Comparison of ENCODE assay signal across 8 mouse cellular contexts in the genomic region with DNA sequence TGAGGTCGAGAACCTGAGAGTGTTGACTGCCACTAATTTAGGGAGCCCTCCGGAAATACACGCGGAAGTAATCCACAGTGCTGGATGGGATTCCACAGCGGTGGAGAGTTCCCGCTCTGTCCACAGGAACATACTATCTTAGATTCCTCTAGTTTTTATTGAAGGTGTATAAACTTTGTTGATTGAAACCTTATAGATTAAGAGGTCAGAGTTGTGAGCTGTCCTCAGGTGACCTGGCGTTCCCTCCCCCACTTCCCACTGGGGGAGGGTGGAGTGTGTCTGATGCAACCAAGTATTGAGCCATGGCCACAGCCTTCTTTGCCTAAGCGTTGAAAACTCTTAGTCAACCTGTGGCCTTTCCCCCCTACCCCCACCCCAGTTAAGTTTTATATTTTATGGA. TPM values are rescaled to one million over a fixed set of nuclear protein-coding genes. Genes with fewer than 3 reads are reported as not detected.
DNase-seq lines count a peak whose midpoint lies in the region; ATAC-seq and TF ChIP-seq lines count a peak whose summit lies in the region.

No protein-coding gene starts in this region.

- no peak for TF ChIP-seq CTCF in MEL (IDR thresholded peaks at IDR 0.05 in 2 of 3, conservative IDR thresholded peaks at IDR 0.05 in 1 of 3; ENCODE audit: control insufficient read depth in 1 of 3, insufficient read depth in 1 of 3, low read depth in 2 of 3, low read length in 3 of 3, poor library complexity in 1 of 3, severe bottlenecking in 1 of 3)

- peak; percentile 39 to 82 for TF ChIP-seq EP300 in MEL (IDR thresholded peaks at IDR 0.05; ENCODE audit: low read depth in 1 of 2, low read length in 2 of 2)

- ATAC-seq in erythroid progenitor cell, adult 5-6 weeks (replicated peaks; ENCODE audit: low FRiP score, poor library complexity, severe bottlenecking), result 0 out of 2 replicates have a peak, but pooled peaks have one; percentile 50
- no peak for ATAC-seq in midbrain, embryonic 16.5 days
- ATAC-seq in cerebellum, adult (ENCODE audit: insufficient number of reproducible peaks, low FRiP score, low TSS enrichment), result no peak

- H3K27me3 ChIP-seq in MEL (ENCODE audit: control insufficient read depth in 1 of 2, insufficient read depth in 2 of 2, low read length in 2 of 2), result no peaks in the 10 kb centered on the region
- no peaks in the 10 kb centered on the region for H3K27me3 ChIP-seq in midbrain, embryonic 16.5 days (ENCODE audit: control insufficient read depth, insufficient read depth, low read depth, low read length)

- peaks cover 11 to 25% of the 10 kb centered on the region in 2 experiments for H3K4me1 ChIP-seq in MEL (ENCODE audit: control insufficient read depth in 1 of 2, insufficient read depth in 2 of 2, low read length in 2 of 2)
- H3K4me1 ChIP-seq in midbrain, embryonic 16.5 days (ENCODE audit: control insufficient read depth, insufficient read depth, low read length), result peaks cover 43% of the 10 kb centered on the region

- no peaks in the 10 kb centered on the region for H3K9me3 ChIP-seq in MEL (replicated peaks; ENCODE audit: insufficient read depth, low read length)
- no peaks in the 10 kb centered on the region for H3K9me3 ChIP-seq in midbrain, embryonic 16.5 days (replicated peaks; ENCODE audit: control insufficient read depth, low read length, poor library complexity, severe bottlenecking)

- H3K27ac ChIP-seq in MEL (ENCODE audit: control insufficient read depth, low read depth, low read length), result peak overlapping the region; percentile 74
- H3K27ac ChIP-seq in midbrain, embryonic 16.5 days (ENCODE audit: low read length), result no peak overlapping the region

- peak in 1 of 2 experiments; percentile 30; a peak in 1 of 4 replicates for TF ChIP-seq POLR2A in MEL (IDR thresholded peaks at IDR 0.05; ENCODE audit: control insufficient read depth in 1 of 2, insufficient read depth in 1 of 2, low read depth in 1 of 2, low read length in 2 of 2, poor library complexity in 1 of 2)

- peak overlapping the region; percentile 90 for H3K4me2 ChIP-seq in midbrain, embryonic 16.5 days (ENCODE audit: low read length)

- TF ChIP-seq RAD21 in MEL (IDR thresholded peaks at IDR 0.05; ENCODE audit: low read depth, low read length), result no peak

- peak overlapping the region; percentile 75 to 92 for H3K4me3 ChIP-seq in MEL (ENCODE audit: control insufficient read depth in 1 of 2, insufficient read depth in 1 of 2, low read depth in 2 of 2, low read length in 2 of 2)
- H3K4me3 ChIP-seq in midbrain, embryonic 16.5 days (ENCODE audit: low read depth, low read length), result no peak overlapping the region

- H3K79me2 ChIP-seq in MEL (ENCODE audit: control insufficient read depth, insufficient read depth, low read length, poor library complexity), result peaks cover 8% of the 10 kb centered on the region

- H3K9ac ChIP-seq in MEL (ENCODE audit: control insufficient read depth, low read depth, low read length, poor library complexity, severe bottlenecking), result peak overlapping the region; percentile 94
- no peak overlapping the region for H3K9ac ChIP-seq in midbrain, embryonic 16.5 days (ENCODE audit: low read depth, low read length)

- WGBS in midbrain, embryonic 16.5 days, result 79% methylated on average over 8 of the region's 8 CpGs

- peaks cover 0 to 20% of the 10 kb centered on the region in 2 experiments; a peak in 2 of 4 replicates for H3K36me3 ChIP-seq in MEL (ENCODE audit: control insufficient read depth in 1 of 2, insufficient read depth in 2 of 2, low read length in 2 of 2)
- H3K36me3 ChIP-seq in midbrain, embryonic 16.5 days (ENCODE audit: control insufficient read depth, insufficient read depth, low read length), result no peaks in the 10 kb centered on the region

- DNase-seq in MEL (ENCODE audit: low read depth, low spot score), result peak; percentile 61
- DNase-seq in kidney, postnatal 36 days, result peak; percentile 55 to 70
- no peak for DNase-seq in layer of hippocampus, adult 8-10 months (ENCODE audit: low spot score in 2 of 2)
- no peak for DNase-seq in layer of hippocampus, adult 9-11 months
- no peak for DNase-seq in cerebellum, postnatal 10 days

TF ChIP-seq in MEL, 35 proteins besides CTCF, POLR2A, EP300 and RAD21:
- TF ChIP-seq TCF12 (IDR thresholded peaks at IDR 0.05; ENCODE audit: low read depth, low read length) (peak; percentile 56), GATA1 (IDR thresholded peaks at IDR 0.05; ENCODE audit: low read depth, low read length) (no peak), KAT2A (conservative IDR thresholded peaks at IDR 0.05; ENCODE audit: low read depth, low read length) (0 out of 2 replicates have a peak, but pooled peaks have one; percentile 44), TBP (IDR thresholded peaks at IDR 0.05; ENCODE audit: low read depth, low read length) (peak; percentile 56; the same call in 1 of the 2 replicates), MAFK (IDR thresholded peaks at IDR 0.05; ENCODE audit: borderline replicate concordance, low read depth, low read length) (no peak), ZMIZ1 (IDR thresholded peaks at IDR 0.05; ENCODE audit: low read depth, low read length) (peak; percentile 42; the same call in 1 of the 2 replicates), NELFE (IDR thresholded peaks at IDR 0.05; ENCODE audit: low read depth, low read length) (peak; percentile 41; the same call in 1 of the 2 replicates), ZKSCAN1 (IDR thresholded peaks at IDR 0.05; ENCODE audit: low read depth, low read length) (no peak), RCOR1 (IDR thresholded peaks at IDR 0.05; ENCODE audit: low read depth, low read length) (peak; percentile 16; the same call in 1 of the 2 replicates), HCFC1 (IDR thresholded peaks at IDR 0.05; ENCODE audit: low read depth, low read length) (peak; percentile 53), ETS1 (IDR thresholded peaks at IDR 0.05; ENCODE audit: low read depth, low read length) (peak; percentile 79), SIN3A (IDR thresholded peaks at IDR 0.05; ENCODE audit: low read length) (peak; percentile 84), CHD2 (IDR thresholded peaks at IDR 0.05; ENCODE audit: low read length) (peak; percentile 81), JUND (IDR thresholded peaks at IDR 0.05; ENCODE audit: low read depth, low read length) (no peak), GABPA (IDR thresholded peaks at IDR 0.05; ENCODE audit: low read depth, low read length) (no peak), TAL1 (IDR thresholded peaks at IDR 0.05; ENCODE audit: low read length) (no peak), UBTF (IDR thresholded peaks at IDR 0.05; ENCODE audit: borderline replicate concordance, insufficient read depth, low read depth, low read length) (no peak), USF2 (IDR thresholded peaks at IDR 0.05; ENCODE audit: borderline replicate concordance in 1 of 2, insufficient read depth in 1 of 2, low read depth in 1 of 2, low read length in 2 of 2) (no peak), BHLHE40 (IDR thresholded peaks at IDR 0.05; ENCODE audit: borderline replicate concordance, low read depth, low read length) (peak; percentile 55; the same call in 1 of the 2 replicates), ZNF384 (IDR thresholded peaks at IDR 0.05; ENCODE audit: low read depth, low read length) (no peak), MAX (IDR thresholded peaks at IDR 0.05; ENCODE audit: low read length) (no peak), CHD1 (IDR thresholded peaks at IDR 0.05; ENCODE audit: low read depth, low read length) (0 out of 2 replicates have a peak, but pooled peaks have one; percentile 54), ELF1 (IDR thresholded peaks at IDR 0.05; ENCODE audit: low read depth, low read length) (0 out of 2 replicates have a peak, but pooled peaks have one; percentile 35), MAZ (IDR thresholded peaks at IDR 0.05; ENCODE audit: low read depth, low read length) (no peak), E2F4 (IDR thresholded peaks at IDR 0.05; ENCODE audit: borderline replicate concordance, low read depth, low read length) (no peak), ZC3H11A (IDR thresholded peaks at IDR 0.05; ENCODE audit: low read depth, low read length) (no peak), MYC (IDR thresholded peaks at IDR 0.05; ENCODE audit: low read depth, low read length) (0 out of 2 replicates have a peak, but pooled peaks have one; percentile 47), SMC3 (IDR thresholded peaks at IDR 0.05; ENCODE audit: low read depth, low read length) (no peak), MYB (IDR thresholded peaks at IDR 0.05; ENCODE audit: low read depth, low read length) (no peak)

RNA-seq across cellular contexts. Expression of a gene that starts 2.1 kb away (rescaled TPM):
- 11.4 and 13.3 TPM in 2 replicates for total RNA-seq in MEL (2012; rRNA removed)
- 100 to 1,000 TPM in 1 of 2 experiments, 10 to 100 TPM in 1; 21.9 to 258 TPM for polyA plus RNA-seq in MEL (2012; ENCODE audit: insufficient read depth in 1 of 2, insufficient read length in 2 of 2, low read depth in 1 of 2, low replicate concordance in 2 of 2, missing spikeins in 1 of 2)
- total RNA-seq in erythroid progenitor cell, adult 5-6 weeks (2015; ENCODE audit: low replicate concordance), result 13.4 and 18.0 TPM in 2 replicates
- total RNA-seq in erythroid progenitor cell, adult 5-6 weeks (2017; ENCODE audit: low replicate concordance), result 6.9 and 10.8 TPM in 2 replicates
- 33.9 and 35.9 TPM in 2 replicates for polyA plus RNA-seq in midbrain, embryonic 16.5 days (2015; fragmentation: Nextera tagmentation; extraction: Ambion mirVana)
- total RNA-seq in layer of hippocampus, adult 8-10 months (2022), result 10 to 100 TPM; 45.1 to 57.8 (median 50.1) TPM

Comparison
In these comparisons a context has a peak if more than half of its experiments do, and no peak if none do; other contexts are left out.
1. DNase-seq: peak in MEL (single experiment) and kidney, postnatal 36 days (2 of 2); none in layer of hippocampus, adult 8-10 months (0 of 2), layer of hippocampus, adult 9-11 months (single experiment) and cerebellum, postnatal 10 days (0 of 2).